Mouse (Mus musculus): ENCODE results near the gene Csf3r.
A peak's percentile ranks its signal among the peaks of the same experiment; 100 is the strongest.
"Not testable (repeated sequence)": the region's sequence is repeated elsewhere in the genome, so short reads cannot be mapped to it uniquely, and the experiment has no call there.

The Csf3r gene

GRCm38 (mm10) chr4:126024303-126024900 is at the start of gene Csf3r:
Csf3r (plus strand) TSS chr4:126024550.
- DNase-seq (ENCODE audit: low spot score) = no peak

- no peak for DNase-seq (ENCODE audit: low spot score)
These were observed 46.6 kb upstream of the Csf3r start for GRCm38 (mm10) chr4:125977768-125978167.

GRCm38 (mm10) chr4:125983279-125983678 is 41.1 kb upstream of the Csf3r start:
- no peak for DNase-seq (ENCODE audit: low spot score)

- not testable (repeated sequence) for DNase-seq (ENCODE audit: low spot score)
These were observed 38.6 kb upstream of the Csf3r start for GRCm38 (mm10) chr4:125985703-125986102.

GRCm38 (mm10) chr4:125987071-125987470 is 37.3 kb upstream of the Csf3r start:
- no peak for DNase-seq (ENCODE audit: low spot score)

- DNase-seq (ENCODE audit: low spot score) = no peak
These were observed 35.3 kb upstream of the Csf3r start for GRCm38 (mm10) chr4:125989061-125989460.

GRCm38 (mm10) chr4:125990143-125990542 is 34.2 kb upstream of the Csf3r start:
- peak; percentile 15 for DNase-seq (ENCODE audit: low spot score)

- no peak for DNase-seq (ENCODE audit: low spot score)
These were observed 32.1 kb upstream of the Csf3r start for GRCm38 (mm10) chr4:125992206-125992605.

- no peak for DNase-seq (ENCODE audit: low spot score)
These were observed 31.4 kb upstream of the Csf3r start for GRCm38 (mm10) chr4:125992906-125993305.

GRCm38 (mm10) chr4:125996576-125996975 is 27.8 kb upstream of the Csf3r start:
- no peak for DNase-seq (ENCODE audit: low spot score)

- DNase-seq (ENCODE audit: low spot score) = no peak
These were observed 26.5 kb upstream of the Csf3r start for GRCm38 (mm10) chr4:125997826-125998225.

- no peak for DNase-seq (ENCODE audit: low spot score)
These were observed 22.8 kb upstream of the Csf3r start for GRCm38 (mm10) chr4:126001311-126002199.

GRCm38 (mm10) chr4:126017676-126018332 is 6.5 kb upstream of the Csf3r start:
- DNase-seq (ENCODE audit: low spot score) = no peak

- no peak for DNase-seq (ENCODE audit: low spot score)
These were observed 5.3 kb upstream of the Csf3r start for GRCm38 (mm10) chr4:126018966-126019538.

GRCm38 (mm10) chr4:126025801-126026200 is 1.5 kb downstream of the Csf3r start:
- no peak for DNase-seq (ENCODE audit: low spot score)

- no peak for DNase-seq (ENCODE audit: low spot score)
These were observed 3.6 kb downstream of the Csf3r start for GRCm38 (mm10) chr4:126027980-126028379.

GRCm38 (mm10) chr4:126029042-126029441 is 4.7 kb downstream of the Csf3r start:
- DNase-seq (ENCODE audit: low spot score) = no peak

- DNase-seq (ENCODE audit: low spot score) = no peak
These were observed 6.4 kb downstream of the Csf3r start for GRCm38 (mm10) chr4:126030705-126031104.

GRCm38 (mm10) chr4:126035413-126035812 is 11.1 kb downstream of the Csf3r start:
- DNase-seq (ENCODE audit: low spot score) = no peak

- peak; percentile 70 for DNase-seq (ENCODE audit: low spot score)
These were observed 22.7 kb downstream of the Csf3r start, which contains the start of gene Mrps15 for GRCm38 (mm10) chr4:126046851-126047585. Mrps15 (plus strand) TSS chr4:126046925.

- DNase-seq (ENCODE audit: low spot score) = no peak
These were observed 27.3 kb downstream of the Csf3r start for GRCm38 (mm10) chr4:126051617-126052016.
